Mouse (Mus musculus) erythroid progenitor cell, adult 5-6 weeks (primary cell): Measurements from ENCODE around the gene Atp2b2. TPM values are rescaled to one million over a fixed set of nuclear protein-coding genes. Genes with fewer than 3 reads are reported as not detected.

ENCODE experiments used
- total RNA-seq, 2 experiments: library from RNA; stranded (forward) in 1 of 2; stranded (reverse) in 1 of 2; fragments of 150-400 nt in 1 of 2; fragments of 186-747, 209-891 nt in 1 of 2; gene quantifications; 2 replicates each; pipeline versions ENCODE4 v1.2.3 to v1.2.4; 2015 to 2017; ENCODE audit warnings: low replicate concordance in 2 of 2

Atp2b2 gene
- total RNA-seq, 2 experiments from 2014 or later = not detected

Other genes starting within 250 kb of the Atp2b2 start
- not detected in 2 replicates for gene Slc6a11, start 88.6 kb upstream of the Atp2b2 start, total RNA-seq (2015; ENCODE audit: low replicate concordance)
- not detected in 2 replicates for gene Slc6a11, start 88.6 kb upstream of the Atp2b2 start, total RNA-seq (2017; ENCODE audit: low replicate concordance)
- gene Slc6a1, start 240.0 kb upstream of the Atp2b2 start, total RNA-seq (2015; ENCODE audit: low replicate concordance) = 1.3 TPM in 1 of 2 replicates, not detected in the other
- not detected in 2 replicates for gene Slc6a1, start 240.0 kb upstream of the Atp2b2 start, total RNA-seq (2017; ENCODE audit: low replicate concordance)